Mouse (Mus musculus) limb, embryonic 14.5 days (tissue): ENCODE results near the gene Sfmbt1. TPM values are rescaled to one million over a fixed set of nuclear protein-coding genes. Genes with fewer than 3 reads are reported as not detected.

ENCODE experiments used
- ATAC-seq: fragments of 200-750 bp; cut with Nextera tagmentation; 2 replicates; pipeline ENCODE4 v1.8.0; 2017; ENCODE audit warnings: low read depth, moderate number of reproducible peaks, moderate TSS enrichment; ENCODE audit not compliant: low FRiP score
- DNase-seq: peaks from one replicate; pipeline ENCODE4 v3.0.0-alpha.2; 2015; ENCODE audit warnings: low spot score
- H3K27ac ChIP-seq: fragments of 300-500 bp; sonication (generic); replicated peaks from 2 replicates; pipeline ENCODE4 v1.5.1; 2014; ENCODE audit warnings: low read depth, mild to moderate bottlenecking, low read length, moderate library complexity, mixed read lengths
- H3K27me3 ChIP-seq: fragments of 300-500 bp; sonication (generic); 2 replicates; pipeline ENCODE4 v1.6.1; 2014; ENCODE audit warnings: low read length, mixed read lengths; ENCODE audit not compliant: control insufficient read depth, insufficient read depth
- H3K36me3 ChIP-seq: fragments of 300-500 bp; sonication (generic); 2 replicates; pipeline ENCODE4 v1.6.1; 2014; ENCODE audit warnings: mild to moderate bottlenecking, low read length, moderate library complexity, mixed read lengths; ENCODE audit not compliant: control insufficient read depth, insufficient read depth
- H3K4me1 ChIP-seq: fragments of 300-500 bp; sonication (generic); 2 replicates; pipeline ENCODE4 v1.6.1; 2014; ENCODE audit warnings: antibody characterized with exemption, low read length, mixed read lengths; ENCODE audit not compliant: control insufficient read depth, insufficient read depth
- H3K4me2 ChIP-seq: fragments of 300-500 bp; sonication (generic); replicated peaks from 2 replicates; pipeline ENCODE4 v1.6.1; 2014; ENCODE audit warnings: low read depth, mild to moderate bottlenecking, low read length, moderate library complexity; ENCODE audit not compliant: severe bottlenecking
- H3K4me3 ChIP-seq: fragments of 300-500 bp; sonication (generic); replicated peaks from 2 replicates; pipeline ENCODE4 v1.5.1; 2014; ENCODE audit warnings: low read length
- H3K9ac ChIP-seq: fragments of 300-500 bp; sonication (generic); 2 replicates; pipeline ENCODE4 v1.6.1; 2014; ENCODE audit warnings: mild to moderate bottlenecking, low read depth, low read length, moderate library complexity; ENCODE audit not compliant: severe bottlenecking
- H3K9me3 ChIP-seq: fragments of 300-500 bp; sonication (generic); 2 replicates; pipeline ENCODE4 v1.6.1; 2016; ENCODE audit warnings: low read length; ENCODE audit not compliant: control insufficient read depth
- POLR2A ChIP-seq: fragments of 200-500 bp; IDR thresholded peaks from 2 replicates; pipeline ENCODE4 v1.8.0; 2012; ENCODE audit warnings: inconsistent platforms, mild to moderate bottlenecking, moderate library complexity, borderline replicate concordance; ENCODE audit not compliant: insufficient read depth, insufficient read length; ENCODE audit errors: extremely low read depth
- WGBS: fragments of 180-500 bp; shearing (Covaris S2); extraction: QIAGEN DNeasy Blood & Tissue Kit; methylation state at CpG from one replicate; pipeline ENCODE4 v1.1.7; 2014; 5-methylcytosine and 5-hydroxymethylcytosine counted together
- polyA plus RNA-seq, 2 experiments: library from polyadenylated mRNA; depleted of rRNA in 1 of 2; stranded (reverse) in 1 of 2; unstranded in 1 of 2; fragments of >200 nt; fragmentation: Nextera tagmentation in 1 of 2; extraction: Ambion mirVana in 1 of 2; gene quantifications; 2 replicates each; pipeline versions ENCODE4 v1.2.1 to v1.2.3; 2012 to 2014

The Sfmbt1 gene
- polyA plus RNA-seq, 2 experiments = 7.7 to 14.0 TPM

DNA sequence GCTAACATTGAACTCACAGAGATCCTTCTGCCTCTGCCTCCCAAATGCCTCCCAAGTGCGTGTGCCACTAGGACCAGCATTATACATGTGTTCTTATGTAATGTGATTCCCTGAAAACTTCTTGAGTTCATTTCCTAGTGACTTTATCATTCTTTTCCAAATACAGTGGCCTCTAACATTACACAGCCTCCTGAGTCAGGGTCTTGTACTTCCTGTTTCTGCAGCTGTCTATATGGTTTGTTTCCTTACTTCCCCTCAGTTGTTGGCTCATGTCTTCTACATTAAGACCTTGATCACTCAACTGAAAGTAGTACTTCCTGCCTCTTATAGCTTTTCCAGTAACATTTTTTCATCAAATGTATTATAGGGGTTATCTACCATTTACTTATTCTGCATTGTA is 46.6 kb downstream of the Sfmbt1 start:
- ATAC-seq = no peak
- no peak overlapping the region for H3K4me2 ChIP-seq

DNA sequence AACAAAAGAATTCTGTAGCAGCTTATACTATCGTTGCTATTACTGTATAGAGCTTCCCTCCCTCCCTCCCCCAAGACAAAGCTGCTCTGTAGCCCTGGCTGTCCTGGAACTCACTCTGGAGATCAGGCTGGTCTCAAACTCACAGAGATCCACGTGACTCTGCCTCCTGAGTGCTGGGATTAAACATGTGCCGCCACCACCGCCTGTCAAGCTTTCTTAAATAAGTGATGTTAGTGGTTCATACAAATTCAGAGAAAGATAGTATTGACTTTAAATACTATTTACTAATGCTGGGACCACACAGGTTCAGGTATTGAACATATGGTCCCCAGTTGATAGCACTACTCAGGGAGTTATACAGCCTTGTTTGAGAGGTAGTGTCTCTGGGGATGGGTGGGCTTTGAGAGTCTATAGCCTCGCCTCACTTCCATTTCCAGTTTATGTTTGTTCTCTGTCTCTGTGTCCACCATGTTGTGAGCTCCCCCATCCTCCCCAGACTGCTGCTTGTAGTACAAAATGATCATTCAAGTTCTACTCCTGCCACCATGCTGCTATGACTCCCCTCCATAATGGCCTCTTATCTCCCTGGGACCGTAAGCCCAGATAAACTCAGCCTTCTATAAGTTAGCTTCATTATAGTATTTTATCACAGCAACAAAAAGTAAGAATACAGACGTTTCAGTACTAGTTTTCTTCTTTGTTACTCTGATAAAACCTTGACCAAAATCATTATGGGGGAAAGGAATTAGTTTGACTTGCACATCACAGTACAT is 47.7 kb downstream of the Sfmbt1 start:
- Histone ChIP-seq H3K27ac (no peak overlapping the region), H3K9me3 (no peaks in the 10 kb centered on the region), H3K27me3 (no peaks in the 10 kb centered on the region), H3K4me2 (no peak overlapping the region), H3K4me3 (no peak overlapping the region), H3K4me1 (no peaks in the 10 kb centered on the region), H3K36me3 (no peaks in the 10 kb centered on the region), H3K9ac (no peak overlapping the region)
- 87% methylated on average over 7 of the region's 7 CpGs for WGBS
- ATAC-seq (no peak), DNase-seq (no peak)
- TF ChIP-seq POLR2A = no peak

More for the DNA sequence above, 46.6 kb downstream of the Sfmbt1 start:
- Histone ChIP-seq H3K27me3 (no peaks in the 10 kb centered on the region), H3K4me1 (no peaks in the 10 kb centered on the region), H3K9ac (no peak overlapping the region), H3K27ac (no peak overlapping the region), H3K9me3 (no peaks in the 10 kb centered on the region), H3K4me3 (no peak overlapping the region), H3K36me3 (no peaks in the 10 kb centered on the region)
- no peak for DNase-seq
- no peak for TF ChIP-seq POLR2A
- 87% methylated on average over 1 of the region's 1 CpGs for WGBS

DNA sequence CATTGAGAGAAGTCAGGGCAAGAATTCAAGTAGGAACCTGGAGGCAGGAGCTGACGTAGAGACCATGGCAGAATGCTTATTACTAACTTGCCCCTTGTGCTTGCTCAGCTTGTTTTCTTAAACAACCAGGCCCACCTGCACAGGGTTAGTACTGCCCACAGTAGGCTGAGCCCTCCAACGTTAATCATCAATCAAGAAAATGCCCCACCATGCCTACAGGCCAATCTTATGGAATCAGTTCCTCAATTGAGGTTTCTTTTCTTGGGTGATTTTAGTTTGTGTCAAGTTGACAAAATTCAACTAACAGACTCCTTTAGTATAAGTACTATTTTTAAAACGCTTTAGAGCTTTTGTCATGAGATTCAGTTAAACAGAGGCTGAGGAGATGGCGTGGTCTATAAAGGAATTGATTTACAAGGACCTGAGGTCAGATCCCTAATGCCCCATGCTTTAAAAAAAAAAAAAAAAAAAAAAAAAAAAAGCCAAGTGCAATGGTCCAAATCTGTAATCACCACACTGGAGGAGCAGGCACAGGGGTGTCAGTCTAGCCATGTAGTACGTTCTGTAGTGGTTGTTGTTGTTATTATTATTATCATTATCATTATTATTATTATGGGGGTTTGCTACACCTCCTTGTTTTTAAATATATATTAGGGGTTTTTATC is 48.4 kb downstream of the Sfmbt1 start:
- Histone ChIP-seq H3K36me3 (peaks cover 4% of the 10 kb centered on the region), H3K27ac (no peak overlapping the region), H3K4me2 (no peak overlapping the region), H3K9me3 (no peaks in the 10 kb centered on the region), H3K4me1 (no peaks in the 10 kb centered on the region), H3K9ac (no peak overlapping the region), H3K27me3 (no peaks in the 10 kb centered on the region), H3K4me3 (no peak overlapping the region)
- TF ChIP-seq POLR2A = no peak
- ATAC-seq (no peak), DNase-seq (no peak)
- WGBS = 67% methylated on average over 5 of the region's 5 CpGs

DNA sequence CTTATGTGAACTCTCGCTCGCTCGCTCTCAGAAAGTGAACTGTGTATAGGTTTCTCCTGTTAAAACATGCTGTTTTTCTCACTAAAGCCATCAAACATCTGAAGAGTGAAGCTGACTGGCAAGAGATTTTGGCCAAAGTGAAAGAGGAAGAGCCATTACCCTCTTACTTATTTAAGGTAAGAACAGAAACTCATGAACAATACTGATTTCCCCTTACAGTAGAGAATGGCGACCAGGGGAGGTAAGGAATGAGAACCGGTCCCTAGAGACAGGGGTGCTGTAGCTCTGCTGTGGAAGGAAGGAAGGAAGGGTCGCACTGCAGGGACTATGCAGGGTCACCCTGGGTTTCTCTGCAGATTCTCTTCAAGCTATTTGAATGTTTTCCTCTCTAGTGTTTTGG is 70.0 kb downstream of the Sfmbt1 start:
- H3K9ac ChIP-seq = no peak overlapping the region
- H3K4me3 ChIP-seq = no peak overlapping the region
- no peak overlapping the region for H3K27ac ChIP-seq
- ATAC-seq = no peak
- peaks cover 29% of the 10 kb centered on the region for H3K36me3 ChIP-seq
- no peak overlapping the region for H3K4me2 ChIP-seq
- TF ChIP-seq POLR2A = no peak
- 95% methylated on average over 6 of the region's 6 CpGs for WGBS
- no peaks in the 10 kb centered on the region for H3K27me3 ChIP-seq
- H3K9me3 ChIP-seq = no peaks in the 10 kb centered on the region
- no peak for DNase-seq
- H3K4me1 ChIP-seq = no peaks in the 10 kb centered on the region

DNA sequence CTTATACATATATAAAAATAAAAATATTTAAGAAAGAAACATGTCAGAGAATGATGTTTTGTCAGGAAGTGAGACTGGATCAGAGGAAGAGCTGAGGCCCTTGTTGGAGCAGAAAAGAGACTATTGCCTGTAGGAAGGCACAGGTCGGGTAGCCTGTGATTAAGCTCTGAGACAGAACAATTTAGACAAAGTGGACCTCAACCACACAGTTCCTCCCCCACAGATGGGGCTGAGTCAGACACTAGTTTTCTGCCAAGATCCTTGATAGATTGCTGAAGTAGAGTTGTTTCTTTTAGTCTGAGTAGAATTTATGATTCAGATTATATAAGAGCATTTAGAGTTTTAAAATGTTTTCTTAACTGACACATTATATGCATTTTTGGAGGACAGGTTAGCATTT is 74.8 kb downstream of the Sfmbt1 start:
- Histone ChIP-seq H3K27me3 (no peaks in the 10 kb centered on the region), H3K9me3 (no peaks in the 10 kb centered on the region), H3K4me3 (no peak overlapping the region), H3K4me1 (no peaks in the 10 kb centered on the region), H3K27ac (no peak overlapping the region), H3K36me3 (peaks cover 41% of the 10 kb centered on the region), H3K4me2 (no peak overlapping the region), H3K9ac (no peak overlapping the region)
- TF ChIP-seq POLR2A = no peak
- 53% methylated on average over 1 of the region's 1 CpGs for WGBS
- ATAC-seq = no peak
- DNase-seq = no peak

DNA sequence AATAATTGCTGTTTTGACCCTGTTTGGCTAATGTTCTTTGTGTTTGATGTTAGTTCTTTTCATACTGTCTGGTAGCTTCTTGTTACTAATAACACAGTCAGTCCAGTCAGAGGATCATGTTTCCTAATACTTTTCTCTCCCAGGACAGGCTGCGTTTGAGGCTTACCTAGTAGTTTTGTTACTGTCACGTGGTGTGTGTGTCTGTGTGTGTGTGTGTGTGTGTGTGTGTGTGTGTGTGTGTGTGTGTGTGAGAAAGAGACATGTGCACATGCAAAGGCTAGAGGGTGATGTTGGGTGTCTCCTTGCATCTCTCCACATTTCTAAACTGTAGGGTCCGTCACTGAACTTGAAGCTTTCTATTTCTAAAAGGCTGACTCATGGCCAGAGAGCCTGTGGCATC is 78.2 kb downstream of the Sfmbt1 start:
- no peaks in the 10 kb centered on the region for H3K27me3 ChIP-seq
- ATAC-seq = no peak

More for the DNA sequence above, 78.2 kb downstream of the Sfmbt1 start:
- Histone ChIP-seq H3K27ac (no peak overlapping the region), H3K9me3 (no peaks in the 10 kb centered on the region), H3K9ac (no peak overlapping the region), H3K36me3 (peaks cover 36% of the 10 kb centered on the region), H3K4me3 (no peak overlapping the region), H3K4me2 (no peak overlapping the region), H3K4me1 (no peaks in the 10 kb centered on the region)
- WGBS = 72% methylated on average over 3 of the region's 3 CpGs
- DNase-seq = no peak
- no peak for TF ChIP-seq POLR2A
